Mouse (Mus musculus) lung, postnatal 14 days (tissue): ENCODE data around the gene Homer2.

Experiments used
- DNase-seq: peaks from one replicate; pipeline ENCODE4 v3.0.0; 2021

The Homer2 gene

DNA sequence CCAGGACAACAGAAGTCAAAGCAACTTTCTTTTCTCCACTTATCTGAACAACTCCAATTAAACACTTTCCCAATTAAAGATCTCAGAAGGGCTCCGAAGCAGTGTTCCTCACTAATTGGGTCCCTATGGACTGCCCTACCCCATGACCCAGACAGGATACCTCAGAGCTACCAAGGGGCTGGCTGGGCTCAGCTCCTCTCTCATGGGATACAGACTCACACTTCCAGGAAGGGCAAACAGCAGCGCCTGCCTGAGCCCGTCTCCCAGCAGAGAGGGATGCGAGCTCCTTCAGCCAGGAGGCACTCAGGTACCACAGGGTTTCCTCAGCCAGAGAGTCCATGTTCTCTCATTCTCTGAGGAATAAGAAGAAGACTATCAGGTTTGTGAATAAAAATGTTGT is 9.4 kb downstream of the Homer2 start:
- no peak for DNase-seq

GRCm38 (mm10) chr7:81695763-81696533 is 11.4 kb downstream of the Homer2 start:
- DNase-seq: no peak

DNA sequence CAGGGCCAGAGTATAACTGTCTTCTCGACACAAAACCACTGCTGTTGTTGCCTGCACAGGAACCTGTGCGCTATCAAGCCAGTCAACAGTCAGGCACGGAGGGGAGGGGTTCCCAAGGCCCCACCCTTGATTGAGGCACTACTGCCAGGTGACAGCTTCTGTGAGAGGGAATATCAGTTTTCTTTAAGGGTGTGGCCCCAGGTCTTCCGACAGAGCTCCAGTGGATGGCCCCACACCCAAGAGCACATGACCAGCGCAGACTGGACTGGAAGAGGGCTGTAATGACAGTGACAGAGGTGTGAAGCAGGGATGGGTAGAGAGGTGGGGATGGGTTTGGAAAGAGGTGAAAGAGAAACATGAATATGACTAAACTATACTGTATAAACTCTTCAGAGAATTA is 16.3 kb downstream of the Homer2 start:
- no peak for DNase-seq

GRCm38 (mm10) chr7:81689116-81689681 is 18.1 kb downstream of the Homer2 start:
- DNase-seq: no peak

DNA sequence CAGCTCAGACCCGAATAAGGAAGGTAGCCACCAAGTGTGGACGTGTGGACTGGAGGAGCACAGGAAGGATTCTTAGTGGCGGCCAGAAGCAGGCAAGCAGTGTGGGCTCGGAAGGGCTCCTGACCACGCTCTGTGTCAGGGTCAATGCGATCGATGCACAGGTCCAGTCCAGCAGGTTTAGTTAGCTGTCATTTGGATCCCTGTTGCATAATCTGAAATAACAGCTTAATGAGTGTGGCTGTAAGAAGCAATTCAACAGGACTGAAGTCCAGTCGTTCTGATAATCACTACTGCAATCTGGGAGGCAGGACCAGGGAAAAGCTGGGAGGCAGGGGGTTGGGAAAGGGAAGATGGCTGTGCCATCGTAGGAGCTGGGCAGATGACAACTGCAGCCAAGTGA is 18.9 kb downstream of the Homer2 start:
- no peak for DNase-seq

- no peak for DNase-seq
Observed at GRCm38 (mm10) chr7:81687684-81688316, 19.5 kb downstream of the Homer2 start.

- DNase-seq: no peak
Observed at GRCm38 (mm10) chr7:81685375-81685774, 22.0 kb downstream of the Homer2 start.

DNA sequence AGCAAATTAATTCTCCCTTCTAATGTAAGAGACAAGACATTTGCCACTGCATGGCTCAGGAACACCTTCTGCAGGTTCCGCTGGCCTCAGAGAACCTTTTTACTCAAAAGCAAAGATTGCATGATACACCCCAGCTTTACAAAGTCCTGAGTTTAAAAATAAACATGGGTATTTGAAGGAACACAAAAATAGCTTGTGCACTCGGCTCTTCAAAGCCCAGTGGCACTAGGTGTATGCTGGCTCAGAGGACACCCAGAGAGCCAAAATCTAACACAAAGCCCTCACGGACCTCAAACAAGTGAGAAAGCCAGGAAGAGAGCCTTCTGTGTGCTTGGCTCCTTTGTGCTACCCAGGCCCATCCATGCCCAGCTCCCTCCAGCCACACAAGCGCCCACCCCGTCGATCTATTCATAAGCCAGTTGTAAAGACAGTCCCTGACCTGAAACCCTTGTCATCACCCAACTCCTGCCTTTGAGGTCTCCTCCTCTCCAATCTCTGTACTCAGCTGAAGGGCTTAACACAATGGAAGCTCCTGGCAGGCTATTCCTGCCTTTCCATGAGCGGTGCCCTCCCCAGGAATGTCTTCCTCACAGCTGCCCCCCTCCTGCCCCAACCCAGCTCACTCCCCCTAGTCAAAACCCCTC is 23.4 kb downstream of the Homer2 start:
- DNase-seq: no peak

GRCm38 (mm10) chr7:81681386-81681785 is 25.9 kb downstream of the Homer2 start:
- no peak for DNase-seq

DNA sequence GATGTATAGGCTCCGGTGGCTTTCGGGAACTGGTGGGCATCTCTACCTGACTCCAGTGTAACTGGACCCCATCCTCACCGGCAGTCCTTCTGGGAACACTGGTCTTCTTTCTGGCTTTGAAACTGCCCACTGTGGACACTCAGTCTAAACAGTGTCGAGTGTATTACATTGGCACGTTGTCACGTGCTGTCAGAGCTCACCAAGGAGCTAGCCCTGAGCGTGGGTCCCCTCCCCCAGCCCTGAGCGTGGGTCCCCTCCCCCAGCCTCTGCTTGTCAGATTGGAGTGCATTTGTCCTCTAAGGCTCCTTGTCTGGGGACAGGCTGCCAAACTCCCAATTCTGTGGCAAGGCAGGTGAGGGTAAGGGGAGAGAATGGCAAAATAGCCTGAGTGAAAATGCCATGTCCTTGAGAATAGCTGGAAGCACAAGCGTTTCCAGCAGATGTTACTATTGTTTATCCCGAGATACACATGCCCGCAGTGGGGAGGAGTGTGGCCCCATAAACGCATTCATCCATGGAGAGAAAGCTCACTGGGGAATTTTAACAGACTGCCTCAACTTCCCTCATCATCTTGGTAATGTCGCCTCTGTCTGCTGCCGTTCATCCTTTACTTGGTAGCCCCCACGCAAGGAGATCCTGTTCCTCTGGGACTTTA is 33.8 kb downstream of the Homer2 start:
- no peak for DNase-seq

- DNase-seq: no peak
Observed at GRCm38 (mm10) chr7:81672735-81673291, 34.5 kb downstream of the Homer2 start.

GRCm38 (mm10) chr7:81667156-81667555 is 40.2 kb downstream of the Homer2 start:
- DNase-seq: no peak

DNA sequence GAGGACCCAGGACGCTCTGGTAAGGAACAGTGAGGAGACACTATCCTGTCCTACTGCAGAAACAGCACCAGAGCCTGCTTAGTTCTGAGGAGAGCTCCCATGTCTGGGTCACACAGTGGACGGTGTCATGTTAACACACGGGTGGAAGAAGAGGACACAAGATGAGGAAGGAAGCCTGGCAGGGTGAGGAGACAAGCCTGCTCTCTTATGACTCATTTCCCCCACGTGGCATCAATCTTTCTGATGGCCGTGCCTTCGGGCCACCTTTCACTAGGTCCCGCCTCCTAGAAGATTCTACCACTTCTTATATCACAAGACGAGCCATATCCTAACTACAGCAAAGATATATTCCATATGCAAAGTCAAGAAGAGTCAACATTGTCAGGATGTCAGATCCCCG is 40.7 kb downstream of the Homer2 start:
- no peak for DNase-seq

DNA sequence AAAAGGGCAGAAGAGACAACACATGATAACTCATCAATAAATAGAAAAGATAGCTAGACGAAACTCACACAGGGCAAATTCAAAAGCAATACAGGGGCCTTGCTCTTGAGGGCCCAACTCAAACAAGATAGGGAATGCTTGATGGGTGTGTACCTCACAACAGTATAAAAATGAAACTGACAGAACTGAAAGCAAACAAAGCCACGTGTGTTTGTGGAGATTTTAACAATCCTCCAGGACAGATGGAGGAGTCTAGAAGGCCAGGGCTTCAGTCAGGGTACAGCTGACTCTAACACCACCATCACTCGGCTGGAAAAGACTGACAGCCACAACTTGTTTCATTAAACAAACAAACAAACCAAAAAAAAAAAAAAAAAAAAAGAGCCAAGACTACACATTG is 44.3 kb downstream of the Homer2 start:
- DNase-seq: no peak

- DNase-seq: no peak
Observed at GRCm38 (mm10) chr7:81657631-81658347, 49.5 kb downstream of the Homer2 start.

DNA sequence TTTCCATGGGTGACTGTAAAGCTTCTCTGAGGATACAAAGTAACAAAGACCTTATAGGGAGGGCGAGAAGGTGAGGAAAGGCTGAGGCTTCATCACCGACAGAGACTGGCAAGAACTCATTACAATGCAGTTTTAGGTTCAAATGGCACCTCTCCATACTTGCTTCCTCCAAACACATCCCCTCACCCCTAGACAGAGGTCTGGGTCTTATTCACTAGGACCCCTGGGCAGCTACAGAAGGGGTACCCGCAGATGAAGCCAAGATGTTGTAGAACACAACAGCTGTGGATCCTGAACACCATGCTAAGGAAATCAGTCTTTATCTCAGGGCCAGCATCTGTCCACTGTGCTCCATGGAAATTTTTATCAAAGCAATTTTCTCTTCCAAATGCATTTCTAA is 50.3 kb downstream of the Homer2 start:
- no peak for DNase-seq

- no peak for DNase-seq
Observed at GRCm38 (mm10) chr7:81656635-81657034, 50.7 kb downstream of the Homer2 start.

GRCm38 (mm10) chr7:81654946-81655718 is 52.2 kb downstream of the Homer2 start:
- peak; percentile 22 for DNase-seq

- no peak for DNase-seq
Observed at GRCm38 (mm10) chr7:81653988-81654387, 53.3 kb downstream of the Homer2 start.

GRCm38 (mm10) chr7:81652296-81652695 is 55.0 kb downstream of the Homer2 start:
- no peak for DNase-seq

GRCm38 (mm10) chr7:81651284-81651683 is 56.0 kb downstream of the Homer2 start:
- no peak for DNase-seq
